Mouse (Mus musculus): ENCODE data around the gene Ssc4d.

GRCm38 (mm10) chr5:136007745-136008144 lies 33.4 kb upstream of the Ssc4d start:
- no peak for TF ChIP-seq EP300 (IDR thresholded peaks at IDR 0.05; ENCODE audit: insufficient read depth, low read depth, low read length)
- no peak for TF ChIP-seq CTCF (IDR thresholded peaks at IDR 0.05; ENCODE audit: low read depth, low read length)
- TF ChIP-seq POLR2A (IDR thresholded peaks at IDR 0.05; ENCODE audit: insufficient read depth, low read length) = no peak
